Mouse (Mus musculus): Measurements from ENCODE around the gene Dmpk. TPM values are rescaled to one million over a fixed set of nuclear protein-coding genes. Genes with fewer than 3 reads are reported as not detected.

The Dmpk gene
- polyA plus RNA-seq, 1 experiment: 294 TPM

DNA sequence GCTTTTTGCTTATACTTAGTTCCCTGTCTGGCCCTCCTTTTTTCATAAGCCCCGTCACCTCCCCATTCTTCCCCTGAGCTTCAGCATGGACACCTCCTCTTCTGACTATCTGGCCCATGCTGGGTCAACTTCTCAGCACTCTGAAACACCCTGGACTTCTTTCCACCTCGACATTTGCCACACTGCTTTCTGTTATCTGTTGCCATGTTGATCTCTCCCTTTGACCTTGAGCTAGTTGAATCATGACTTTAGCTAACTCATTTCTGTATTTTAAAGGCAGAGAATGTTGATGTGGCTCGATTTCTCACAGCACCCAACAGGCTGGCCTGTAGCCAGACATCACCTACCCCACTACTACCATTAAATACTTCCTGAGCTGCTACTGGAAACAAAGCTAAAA, 23.8 kb downstream of the Dmpk start:
- Histone ChIP-seq H3K36me3 (ENCODE audit: control insufficient read depth, insufficient read depth) (no peaks in the 10 kb centered on the region), H3ac (ENCODE audit: control insufficient read depth, insufficient read length) (no peak overlapping the region), H3K79me2 (ENCODE audit: control insufficient read depth, insufficient read depth) (no peaks in the 10 kb centered on the region), H3K4me2 (ENCODE audit: low read depth) (no peak overlapping the region), H3K4me3 (no peak overlapping the region), H3K27me3 (ENCODE audit: control insufficient read depth, insufficient read depth, insufficient read length) (no peaks in the 10 kb centered on the region)
- TF ChIP-seq TCF12 (IDR thresholded peaks at IDR 0.05; ENCODE audit: insufficient read depth, poor library complexity, severe bottlenecking) (no peak), SRF (IDR thresholded peaks at IDR 0.05; ENCODE audit: control insufficient read depth, insufficient read length, low read depth) (no peak), POLR2A (IDR thresholded peaks at IDR 0.05; ENCODE audit: insufficient read length, low read depth) (no peak), POLR2AphosphoS2 (IDR thresholded peaks at IDR 0.05; ENCODE audit: insufficient read length, low read depth) (no peak), REST (IDR thresholded peaks at IDR 0.05; ENCODE audit: insufficient read depth, insufficient read length) (no peak), USF1 (IDR thresholded peaks at IDR 0.05; ENCODE audit: low read depth) (no peak), E2F4 (IDR thresholded peaks at IDR 0.05; ENCODE audit: insufficient read depth) (no peak)

DNA sequence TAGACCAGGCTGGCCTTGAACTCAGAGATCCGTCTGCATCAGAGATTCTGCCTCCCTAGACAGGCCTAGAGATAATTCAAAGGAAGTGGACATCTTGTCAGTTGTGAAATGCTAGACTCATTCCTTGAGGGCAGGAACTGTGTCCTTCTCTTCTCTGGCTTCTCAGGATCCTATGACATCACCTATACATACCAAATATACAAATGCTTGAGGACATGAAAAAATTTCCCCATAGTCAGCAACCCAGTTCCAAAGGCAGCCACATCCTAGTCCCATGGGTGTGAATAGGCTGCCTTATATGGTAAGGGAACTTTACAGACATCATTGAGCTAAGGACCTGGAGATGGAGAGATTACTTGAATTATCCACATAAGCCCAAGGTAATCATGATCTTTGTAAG, 25.9 kb downstream of the Dmpk start:
- H3ac ChIP-seq (ENCODE audit: control insufficient read depth, insufficient read length): no peak overlapping the region

DNA sequence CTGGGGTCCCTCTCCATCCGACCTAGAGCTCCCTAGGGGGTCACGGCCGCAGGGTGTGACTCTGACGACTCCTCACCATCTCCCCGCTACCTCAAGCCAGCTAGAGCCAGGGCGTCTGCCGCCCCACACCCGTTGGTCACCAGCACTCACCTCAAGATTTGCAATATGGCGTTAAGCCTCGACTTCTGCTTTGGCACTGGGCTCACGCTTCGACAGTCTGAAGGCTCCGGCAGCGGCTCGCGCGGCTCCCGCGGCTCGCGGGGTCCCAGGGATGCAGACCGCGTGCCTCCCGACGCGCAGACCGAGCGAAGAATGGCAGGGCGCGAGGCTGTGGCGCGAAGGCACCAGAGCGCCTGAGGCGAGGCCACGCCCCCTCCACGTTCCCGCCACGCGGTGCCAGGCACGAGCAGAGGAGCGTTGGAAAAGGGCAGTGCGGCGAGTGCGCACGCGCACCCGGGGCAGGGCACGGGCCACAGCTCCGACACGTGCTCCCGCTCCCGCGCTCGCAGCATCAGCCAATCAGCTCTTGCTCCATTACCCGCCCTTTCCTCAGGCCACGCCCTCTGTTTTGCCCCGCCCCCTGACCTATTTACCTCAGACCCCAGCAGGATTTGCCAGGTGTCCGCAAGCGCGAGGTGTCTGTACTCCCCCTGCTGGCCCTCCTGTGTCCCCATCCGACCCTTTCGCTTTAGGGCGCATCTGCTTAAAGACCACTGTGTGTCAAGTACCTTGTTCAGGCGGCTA, 34.6 kb downstream of the Dmpk start, which contains the start of gene Gm4969:
Gene Gm4969 (minus strand): TSS at position 341 of the 744 bp plus-strand sequence.
- peaks cover 26% of the 10 kb centered on the region for H3K79me2 ChIP-seq (ENCODE audit: control insufficient read depth, insufficient read depth)
- H3K36me3 ChIP-seq (ENCODE audit: control insufficient read depth, insufficient read depth): no peaks in the 10 kb centered on the region
- no peaks in the 10 kb centered on the region for H3K27me3 ChIP-seq (ENCODE audit: control insufficient read depth, insufficient read depth, insufficient read length)
- peak within 1 kb of the TSS; percentile 60 for H3K4me2 ChIP-seq (ENCODE audit: low read depth)
- H3K4me3 ChIP-seq: peak within 1 kb of the TSS; percentile 75
- TF ChIP-seq MAX (IDR thresholded peaks at IDR 0.05; ENCODE audit: low read depth): no peak
- no peak for TF ChIP-seq MYOD1 (IDR thresholded peaks at IDR 0.05; ENCODE audit: control insufficient read depth in 1 of 3, insufficient read length in 2 of 3, low read depth in 2 of 3)
- TF ChIP-seq TCF12 (IDR thresholded peaks at IDR 0.05; ENCODE audit: insufficient read depth, poor library complexity, severe bottlenecking): no peak
- no peak for TF ChIP-seq MYOG (IDR thresholded peaks at IDR 0.05; ENCODE audit: control insufficient read depth in 1 of 3, insufficient read depth in 1 of 3, insufficient read length in 2 of 3, low read depth in 2 of 3)
- TF ChIP-seq SRF (IDR thresholded peaks at IDR 0.05; ENCODE audit: control insufficient read depth, insufficient read length, low read depth): no peak
- TF ChIP-seq TCF3 (IDR thresholded peaks at IDR 0.05; ENCODE audit: insufficient read length, low read depth): no peak
- no peak for TF ChIP-seq POLR2A (IDR thresholded peaks at IDR 0.05; ENCODE audit: insufficient read length, low read depth)
- TF ChIP-seq USF1 (IDR thresholded peaks at IDR 0.05; ENCODE audit: low read depth): no peak
- no peak for TF ChIP-seq REST (IDR thresholded peaks at IDR 0.05; ENCODE audit: insufficient read depth, insufficient read length)
- TF ChIP-seq CEBPB (IDR thresholded peaks at IDR 0.05; ENCODE audit: insufficient read depth, poor library complexity, severe bottlenecking): no peak
- TF ChIP-seq POLR2AphosphoS2 (IDR thresholded peaks at IDR 0.05; ENCODE audit: insufficient read length, low read depth): no peak
- no peak for TF ChIP-seq E2F4 (IDR thresholded peaks at IDR 0.05; ENCODE audit: insufficient read depth)
- H3ac ChIP-seq (ENCODE audit: control insufficient read depth, insufficient read length): no peak within 1 kb of the TSS

More for the DNA sequence above, 25.9 kb downstream of the Dmpk start:
- Histone ChIP-seq H3K27me3 (ENCODE audit: control insufficient read depth, insufficient read depth, insufficient read length) (no peaks in the 10 kb centered on the region), H3K36me3 (ENCODE audit: control insufficient read depth, insufficient read depth) (no peaks in the 10 kb centered on the region), H3K79me2 (ENCODE audit: control insufficient read depth, insufficient read depth) (no peaks in the 10 kb centered on the region), H3K4me2 (ENCODE audit: low read depth) (no peak overlapping the region), H3K4me3 (no peak overlapping the region)
- TF ChIP-seq SRF (IDR thresholded peaks at IDR 0.05; ENCODE audit: control insufficient read depth, insufficient read length, low read depth) (no peak), MYOG (IDR thresholded peaks at IDR 0.05; ENCODE audit: control insufficient read depth in 1 of 3, insufficient read depth in 1 of 3, insufficient read length in 2 of 3, low read depth in 2 of 3) (no peak), CEBPB (IDR thresholded peaks at IDR 0.05; ENCODE audit: insufficient read depth, poor library complexity, severe bottlenecking) (no peak), USF1 (IDR thresholded peaks at IDR 0.05; ENCODE audit: low read depth) (no peak), E2F4 (IDR thresholded peaks at IDR 0.05; ENCODE audit: insufficient read depth) (no peak), POLR2AphosphoS2 (IDR thresholded peaks at IDR 0.05; ENCODE audit: insufficient read length, low read depth) (no peak), POLR2A (IDR thresholded peaks at IDR 0.05; ENCODE audit: insufficient read length, low read depth) (no peak), REST (IDR thresholded peaks at IDR 0.05; ENCODE audit: insufficient read depth, insufficient read length) (no peak), TCF3 (IDR thresholded peaks at IDR 0.05; ENCODE audit: insufficient read length, low read depth) (no peak), MYOD1 (IDR thresholded peaks at IDR 0.05; ENCODE audit: control insufficient read depth in 1 of 3, insufficient read length in 2 of 3, low read depth in 2 of 3) (no peak), MAX (IDR thresholded peaks at IDR 0.05; ENCODE audit: low read depth) (no peak), TCF12 (IDR thresholded peaks at IDR 0.05; ENCODE audit: insufficient read depth, poor library complexity, severe bottlenecking) (no peak)

GRCm38 (mm10) chr7:19119083-19119482, 35.4 kb downstream of the Dmpk start:
- TF ChIP-seq REST (IDR thresholded peaks at IDR 0.05; ENCODE audit: insufficient read depth, insufficient read length) (no peak), TCF3 (IDR thresholded peaks at IDR 0.05; ENCODE audit: insufficient read length, low read depth) (no peak), CEBPB (IDR thresholded peaks at IDR 0.05; ENCODE audit: insufficient read depth, poor library complexity, severe bottlenecking) (no peak), MYOD1 (IDR thresholded peaks at IDR 0.05; ENCODE audit: control insufficient read depth in 1 of 3, insufficient read length in 2 of 3, low read depth in 2 of 3) (no peak), MAX (IDR thresholded peaks at IDR 0.05; ENCODE audit: low read depth) (no peak), SRF (IDR thresholded peaks at IDR 0.05; ENCODE audit: control insufficient read depth, insufficient read length, low read depth) (no peak), E2F4 (IDR thresholded peaks at IDR 0.05; ENCODE audit: insufficient read depth) (no peak), POLR2A (IDR thresholded peaks at IDR 0.05; ENCODE audit: insufficient read length, low read depth) (no peak), POLR2AphosphoS2 (IDR thresholded peaks at IDR 0.05; ENCODE audit: insufficient read length, low read depth) (no peak), USF1 (IDR thresholded peaks at IDR 0.05; ENCODE audit: low read depth) (no peak), MYOG (IDR thresholded peaks at IDR 0.05; ENCODE audit: control insufficient read depth in 1 of 3, insufficient read depth in 1 of 3, insufficient read length in 2 of 3, low read depth in 2 of 3) (no peak), TCF12 (IDR thresholded peaks at IDR 0.05; ENCODE audit: insufficient read depth, poor library complexity, severe bottlenecking) (no peak)
- peaks cover 26% of the 10 kb centered on the region for H3K79me2 ChIP-seq (ENCODE audit: control insufficient read depth, insufficient read depth)
- H3K4me2 ChIP-seq (ENCODE audit: low read depth): peak overlapping the region; percentile 60
- H3K27me3 ChIP-seq (ENCODE audit: control insufficient read depth, insufficient read depth, insufficient read length): no peaks in the 10 kb centered on the region
- no peak overlapping the region for H3ac ChIP-seq (ENCODE audit: control insufficient read depth, insufficient read length)
- H3K36me3 ChIP-seq (ENCODE audit: control insufficient read depth, insufficient read depth): no peaks in the 10 kb centered on the region
- H3K4me3 ChIP-seq: peak overlapping the region; percentile 75
